Mouse (Mus musculus): ENCODE results near the gene 2210011C24Rik. TPM values are rescaled to one million over a fixed set of nuclear protein-coding genes. Genes with fewer than 3 reads are reported as not detected.

Gene 2210011C24Rik
- polyA plus RNA-seq, 1 experiment = not detected

- TF ChIP-seq POLR2A (IDR thresholded peaks at IDR 0.05; ENCODE audit: low read depth, low read length) (peak; percentile 65), CTCF (IDR thresholded peaks at IDR 0.05; ENCODE audit: borderline replicate concordance, insufficient read depth, low read length) (no peak)
- H3K4me1 ChIP-seq (ENCODE audit: control insufficient read depth, insufficient read depth, low read length) = peaks cover 6% of the 10 kb centered on the region; the same call in 1 of the 2 replicates
- peak overlapping the region; percentile 62 for H3K4me3 ChIP-seq (ENCODE audit: insufficient read depth, low read length)
- H3K27ac ChIP-seq (ENCODE audit: insufficient read depth, low read length) = peak overlapping the region; percentile 90
Measured at GRCm38 (mm10) chr8:84004533-84005201, 7.3 kb downstream of the 2210011C24Rik start.

GRCm38 (mm10) chr8:84003612-84004246 is 8.2 kb downstream of the 2210011C24Rik start:
- peak overlapping the region; percentile 62 for H3K4me3 ChIP-seq (ENCODE audit: insufficient read depth, low read length)
- H3K27ac ChIP-seq (ENCODE audit: insufficient read depth, low read length) = peak overlapping the region; percentile 90
- TF ChIP-seq POLR2A (IDR thresholded peaks at IDR 0.05; ENCODE audit: low read depth, low read length) (no peak), CTCF (IDR thresholded peaks at IDR 0.05; ENCODE audit: borderline replicate concordance, insufficient read depth, low read length) (no peak)
- H3K4me1 ChIP-seq (ENCODE audit: control insufficient read depth, insufficient read depth, low read length) = peaks cover 9% of the 10 kb centered on the region; the same call in 1 of the 2 replicates

DNA sequence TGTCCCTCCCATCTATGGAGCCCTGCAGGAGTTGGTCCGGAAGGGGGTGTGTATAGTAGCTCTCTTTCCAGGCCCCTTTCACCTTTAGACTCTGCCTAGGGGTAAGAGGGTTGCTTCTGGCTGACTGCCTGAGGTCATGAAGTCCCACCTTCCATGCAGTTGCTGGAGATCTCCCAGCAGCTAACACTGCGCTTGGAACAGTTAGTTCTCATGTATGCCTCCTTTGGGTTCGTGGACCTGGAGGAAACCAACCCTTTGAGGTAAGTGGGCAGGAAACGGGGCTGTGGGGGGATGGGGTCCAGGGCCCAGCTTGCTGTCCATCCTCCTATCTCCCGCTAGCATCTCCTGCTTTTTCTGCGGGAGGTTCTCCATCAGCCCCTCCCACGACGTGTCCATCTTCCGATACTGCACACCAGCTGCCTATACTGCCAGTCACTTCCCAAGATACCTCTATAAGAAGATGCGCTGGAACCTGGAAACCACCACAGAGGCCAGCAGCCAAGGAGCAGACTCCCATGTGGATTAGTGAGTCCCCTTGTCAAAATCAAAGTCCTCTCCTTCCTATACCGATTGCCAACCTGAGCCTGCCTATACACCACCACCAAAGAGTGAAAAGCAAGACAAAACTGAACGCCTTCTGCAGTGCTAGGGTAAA is 8.9 kb downstream of the 2210011C24Rik start:
- H3K4me1 ChIP-seq (ENCODE audit: control insufficient read depth, insufficient read depth, low read length) = peaks cover 9% of the 10 kb centered on the region; the same call in 1 of the 2 replicates

DNA sequence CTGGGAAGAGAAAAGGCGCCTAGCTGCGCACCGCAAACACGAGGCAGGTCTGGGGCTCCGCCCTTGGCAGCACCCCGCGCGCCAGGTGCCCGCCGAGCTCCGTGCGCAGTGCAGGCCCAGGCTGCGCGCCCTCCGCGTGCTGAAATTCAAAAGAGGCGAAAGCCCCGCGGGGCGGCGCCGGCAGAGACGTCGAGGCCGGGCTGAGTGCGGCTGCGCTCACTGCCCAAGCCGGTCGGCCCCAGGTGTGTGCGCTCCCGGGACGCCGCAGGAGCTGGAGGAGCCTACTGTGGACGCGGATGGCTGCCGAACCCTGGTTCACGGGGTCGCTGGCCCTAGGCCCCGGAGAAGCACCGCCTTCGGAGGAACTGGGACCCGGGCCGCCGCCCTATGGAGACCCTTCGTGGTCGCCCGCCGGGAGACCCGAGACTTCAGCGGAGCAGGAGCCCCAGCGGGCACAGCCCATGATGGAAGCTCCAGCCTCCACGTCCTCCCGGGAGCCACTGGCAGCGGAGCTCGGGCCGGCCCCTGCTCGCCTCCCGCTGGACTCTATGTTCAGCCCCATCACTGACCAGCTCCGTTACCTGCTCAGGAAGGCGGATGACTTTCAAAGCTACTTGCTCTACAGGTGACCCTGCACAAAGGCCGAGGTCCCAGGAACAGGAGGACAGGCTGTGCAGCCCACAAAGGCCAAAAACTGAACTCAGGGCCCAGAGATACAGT is 10.5 kb downstream of the 2210011C24Rik start, which contains the start of gene 1700067K01Rik:
Gene 1700067K01Rik (plus strand): TSS at position 222 of the 720 bp plus-strand sequence.
- TF ChIP-seq POLR2A (IDR thresholded peaks at IDR 0.05; ENCODE audit: low read depth, low read length) (no peak), CTCF (IDR thresholded peaks at IDR 0.05; ENCODE audit: borderline replicate concordance, insufficient read depth, low read length) (no peak)
- H3K27ac ChIP-seq (ENCODE audit: insufficient read depth, low read length) = no peak within 1 kb of the TSS
- peaks cover 9% of the 10 kb centered on the region; the same call in 1 of the 2 replicates for H3K4me1 ChIP-seq (ENCODE audit: control insufficient read depth, insufficient read depth, low read length)
- H3K4me3 ChIP-seq (ENCODE audit: insufficient read depth, low read length) = no peak within 1 kb of the TSS

More for the DNA sequence above, 8.9 kb downstream of the 2210011C24Rik start:
- TF ChIP-seq CTCF (IDR thresholded peaks at IDR 0.05; ENCODE audit: borderline replicate concordance, insufficient read depth, low read length) (no peak), POLR2A (IDR thresholded peaks at IDR 0.05; ENCODE audit: low read depth, low read length) (peak; percentile 30; the same call in 1 of the 2 replicates)
- Histone ChIP-seq H3K4me3 (ENCODE audit: insufficient read depth, low read length) (no peak overlapping the region), H3K27ac (ENCODE audit: insufficient read depth, low read length) (no peak overlapping the region)

- Histone ChIP-seq H3K4me1 (ENCODE audit: control insufficient read depth, insufficient read depth, low read length) (peaks cover 6% of the 10 kb centered on the region; the same call in 1 of the 2 replicates), H3K27ac (ENCODE audit: insufficient read depth, low read length) (no peak overlapping the region), H3K4me3 (ENCODE audit: insufficient read depth, low read length) (no peak overlapping the region)
- TF ChIP-seq POLR2A (IDR thresholded peaks at IDR 0.05; ENCODE audit: low read depth, low read length) = no peak
- TF ChIP-seq CTCF (IDR thresholded peaks at IDR 0.05; ENCODE audit: borderline replicate concordance, insufficient read depth, low read length) = no peak
Measured at GRCm38 (mm10) chr8:83999825-84000224, 12.1 kb downstream of the 2210011C24Rik start.

- H3K4me1 ChIP-seq (ENCODE audit: control insufficient read depth, insufficient read depth, low read length) = peaks cover 6% of the 10 kb centered on the region; the same call in 1 of the 2 replicates
- H3K27ac ChIP-seq (ENCODE audit: insufficient read depth, low read length) = no peak overlapping the region
- H3K4me3 ChIP-seq (ENCODE audit: insufficient read depth, low read length) = peak overlapping the region; percentile 81
- no peak for TF ChIP-seq POLR2A (IDR thresholded peaks at IDR 0.05; ENCODE audit: low read depth, low read length)
- no peak for TF ChIP-seq CTCF (IDR thresholded peaks at IDR 0.05; ENCODE audit: borderline replicate concordance, insufficient read depth, low read length)
Measured at GRCm38 (mm10) chr8:83999057-83999705, 12.8 kb downstream of the 2210011C24Rik start.

DNA sequence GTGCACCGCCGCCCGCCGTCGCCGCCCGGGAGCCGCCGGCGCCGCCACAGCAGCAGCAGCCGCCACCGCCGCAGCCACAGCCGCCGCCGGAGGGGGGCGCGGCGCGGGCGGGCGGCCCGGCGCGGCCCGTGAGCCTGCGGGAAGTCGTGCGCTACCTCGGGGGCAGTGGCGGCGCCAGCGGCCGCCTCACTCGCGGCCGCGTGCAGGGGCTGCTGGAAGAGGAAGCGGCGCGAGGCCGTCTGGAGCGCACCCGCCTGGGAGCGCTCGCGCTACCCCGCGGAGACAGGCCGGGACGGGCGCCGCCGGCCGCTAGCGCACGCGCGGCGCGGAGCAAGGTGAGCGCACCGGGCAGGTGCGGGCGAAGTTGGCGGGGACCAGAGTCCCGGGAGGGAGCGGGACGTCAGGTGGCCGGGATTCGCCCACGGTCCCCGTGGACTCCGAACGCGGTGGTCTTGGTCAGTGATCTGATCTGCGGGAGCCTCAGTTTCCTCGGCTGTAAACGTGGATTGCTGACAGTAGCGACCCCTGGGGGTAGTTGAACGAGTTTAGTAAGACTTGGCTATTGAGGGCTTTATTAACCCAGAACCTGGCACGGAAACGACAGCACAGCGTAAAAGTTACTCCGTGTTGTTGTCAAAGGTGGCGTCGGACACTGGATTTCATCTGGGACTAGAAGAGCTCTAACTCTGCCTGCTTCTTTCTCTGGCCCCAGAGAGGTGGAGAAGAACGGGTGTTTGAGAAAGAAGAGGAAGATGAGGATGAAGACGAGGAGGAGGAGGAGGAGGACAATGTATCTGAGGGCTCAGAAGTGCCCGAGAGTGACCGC is 13.5 kb downstream of the 2210011C24Rik start:
- Histone ChIP-seq H3K27ac (ENCODE audit: insufficient read depth, low read length) (peak overlapping the region; percentile 31; the same call in 1 of the 2 replicates), H3K4me3 (ENCODE audit: insufficient read depth, low read length) (peak overlapping the region; percentile 81), H3K4me1 (ENCODE audit: control insufficient read depth, insufficient read depth, low read length) (peaks cover 5% of the 10 kb centered on the region; the same call in 1 of the 2 replicates)
- TF ChIP-seq POLR2A (IDR thresholded peaks at IDR 0.05; ENCODE audit: low read depth, low read length) (no peak), CTCF (IDR thresholded peaks at IDR 0.05; ENCODE audit: borderline replicate concordance, insufficient read depth, low read length) (0 out of 2 replicates have a peak, but pooled peaks have one; percentile 8)

DNA sequence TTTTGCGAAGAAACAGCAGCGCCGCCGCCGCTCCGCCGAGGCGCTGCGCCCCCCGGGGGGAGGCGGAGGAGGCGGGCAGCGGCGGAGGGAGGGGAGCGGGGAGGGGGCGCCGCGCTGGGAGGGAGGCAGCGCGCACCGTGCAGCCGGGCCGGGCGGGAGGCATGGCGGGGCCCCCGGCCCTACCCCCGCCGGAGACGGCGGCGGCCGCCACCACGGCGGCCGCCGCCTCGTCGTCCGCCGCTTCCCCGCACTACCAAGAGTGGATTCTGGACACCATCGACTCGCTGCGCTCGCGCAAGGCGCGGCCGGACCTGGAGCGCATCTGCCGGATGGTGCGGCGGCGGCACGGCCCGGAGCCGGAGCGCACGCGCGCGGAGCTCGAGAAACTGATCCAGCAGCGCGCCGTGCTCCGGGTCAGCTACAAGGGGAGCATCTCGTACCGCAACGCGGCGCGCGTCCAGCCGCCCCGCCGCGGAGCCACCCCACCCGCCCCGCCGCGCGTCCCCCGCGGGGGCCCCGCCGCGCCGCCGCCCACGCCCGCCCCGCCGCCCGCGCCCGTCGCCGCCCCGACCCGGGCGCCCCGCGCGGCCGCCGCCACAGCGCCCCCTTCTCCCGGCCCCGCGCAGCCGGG is 14.3 kb downstream of the 2210011C24Rik start, which contains the start of gene Samd1:
Gene Samd1 (plus strand): TSS at position 162 of the 631 bp plus-strand sequence.
- Histone ChIP-seq H3K27ac (ENCODE audit: insufficient read depth, low read length) (peak within 1 kb of the TSS; percentile 95), H3K4me3 (ENCODE audit: insufficient read depth, low read length) (peak within 1 kb of the TSS; percentile 81), H3K4me1 (ENCODE audit: control insufficient read depth, insufficient read depth, low read length) (peaks cover 3% of the 10 kb centered on the region; the same call in 1 of the 2 replicates)
- TF ChIP-seq POLR2A (IDR thresholded peaks at IDR 0.05; ENCODE audit: low read depth, low read length) (no peak), CTCF (IDR thresholded peaks at IDR 0.05; ENCODE audit: borderline replicate concordance, insufficient read depth, low read length) (no peak)
